Mouse (Mus musculus): Measurements from ENCODE around the gene Rab11fip3.

The Rab11fip3 gene

GRCm38 (mm10) chr17:25990331-25990730 is 79.0 kb downstream of the Rab11fip3 start:
- DNase-seq (ENCODE audit: low read depth), result no peak

- DNase-seq (ENCODE audit: low read depth), result peak; percentile 98
Measured at GRCm38 (mm10) chr17:25985306-25986294, 83.8 kb downstream of the Rab11fip3 start, which contains the start of gene Capn15. Gene Capn15 (minus strand): TSS chr17:25985796.

- peak; percentile 28 for DNase-seq (ENCODE audit: low read depth)
Measured at GRCm38 (mm10) chr17:25984556-25985305, 84.6 kb downstream of the Rab11fip3 start.

GRCm38 (mm10) chr17:25984066-25984465 is 85.3 kb downstream of the Rab11fip3 start:
- DNase-seq (ENCODE audit: low read depth), result no peak

GRCm38 (mm10) chr17:25982913-25983312 is 86.4 kb downstream of the Rab11fip3 start:
- no peak for DNase-seq (ENCODE audit: low read depth)

GRCm38 (mm10) chr17:25980854-25981253 is 88.5 kb downstream of the Rab11fip3 start:
- no peak for DNase-seq (ENCODE audit: low read depth)

GRCm38 (mm10) chr17:25979829-25980738 is 89.3 kb downstream of the Rab11fip3 start:
- DNase-seq (ENCODE audit: low read depth), result no peak

- no peak for DNase-seq (ENCODE audit: low read depth)
Measured at GRCm38 (mm10) chr17:25970954-25971707, 98.2 kb downstream of the Rab11fip3 start.

GRCm38 (mm10) chr17:25970448-25970847 is 98.9 kb downstream of the Rab11fip3 start:
- peak; percentile 21 for DNase-seq (ENCODE audit: low read depth)

GRCm38 (mm10) chr17:25968176-25968575 is 101.2 kb downstream of the Rab11fip3 start:
- DNase-seq (ENCODE audit: low read depth), result no peak

GRCm38 (mm10) chr17:25967652-25968051 is 101.7 kb downstream of the Rab11fip3 start:
- DNase-seq (ENCODE audit: low read depth), result peak; percentile 54

- peak; percentile 25 for DNase-seq (ENCODE audit: low read depth)
Measured at GRCm38 (mm10) chr17:25964271-25964670, 105.1 kb downstream of the Rab11fip3 start.

GRCm38 (mm10) chr17:25962413-25962905 is 106.9 kb downstream of the Rab11fip3 start:
- no peak for DNase-seq (ENCODE audit: low read depth)

- no peak for DNase-seq (ENCODE audit: low read depth)
Measured at GRCm38 (mm10) chr17:25961566-25961965, 107.8 kb downstream of the Rab11fip3 start.

GRCm38 (mm10) chr17:25959630-25960467 is 109.5 kb downstream of the Rab11fip3 start:
- no peak for DNase-seq (ENCODE audit: low read depth)

- DNase-seq (ENCODE audit: low read depth), result no peak
Measured at GRCm38 (mm10) chr17:25958771-25959494, 110.4 kb downstream of the Rab11fip3 start.

GRCm38 (mm10) chr17:25957586-25958051 is 111.7 kb downstream of the Rab11fip3 start:
- DNase-seq (ENCODE audit: low read depth), result no peak

GRCm38 (mm10) chr17:25956631-25957030 is 112.7 kb downstream of the Rab11fip3 start:
- no peak for DNase-seq (ENCODE audit: low read depth)

- no peak for DNase-seq (ENCODE audit: low read depth)
Measured at GRCm38 (mm10) chr17:25956201-25956600, 113.2 kb downstream of the Rab11fip3 start.

All from NIH3T3 (cell line).